Mouse (Mus musculus) gastrocnemius, adult 8-10 months (tissue): ENCODE data around the gene Kcnc2. TPM values are rescaled to one million over a fixed set of nuclear protein-coding genes. Genes with fewer than 3 reads are reported as not detected.

Experiments
- DNase-seq, 2 experiments: peaks; one replicate each; pipeline ENCODE4 v3.0.0; 2022; ENCODE audit warnings: low spot score in 2 of 2
- total RNA-seq, 4 experiments: library from RNA; stranded (reverse); gene quantifications; 2 replicates each; pipeline ENCODE4 v1.2.4; 2022

The Kcnc2 gene
- total RNA-seq, 4 experiments from 2014 or later = 0.07 to 0.94 (median 0.14) TPM

DNA sequence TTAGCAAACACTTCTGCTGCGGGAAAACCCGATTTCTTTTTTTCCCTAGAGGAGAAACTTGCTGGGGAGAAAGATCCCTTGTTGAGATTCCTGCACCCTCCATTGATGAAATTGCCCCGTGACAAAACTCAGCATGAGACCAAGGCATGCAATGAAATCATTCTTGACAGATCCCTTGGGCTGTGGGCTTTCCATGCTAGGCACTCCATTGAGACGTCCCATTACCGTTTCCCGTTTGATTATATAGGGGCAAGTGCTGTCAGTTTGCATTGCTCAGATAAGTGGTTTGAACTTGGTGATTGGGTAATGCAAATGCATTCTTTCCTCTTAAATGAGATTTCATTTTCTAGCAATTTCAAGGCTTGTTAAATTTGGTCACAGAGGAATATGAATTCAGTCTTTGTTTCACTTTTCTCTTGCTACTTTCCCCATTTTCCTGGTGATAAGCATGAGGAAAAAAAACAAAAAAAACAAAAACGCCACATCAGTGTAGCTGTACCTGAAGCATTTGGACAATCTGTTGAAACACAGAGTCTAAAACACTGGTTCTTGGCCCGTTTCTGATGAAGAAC is 123.6 kb downstream of the Kcnc2 start:
- no peak for DNase-seq

DNA sequence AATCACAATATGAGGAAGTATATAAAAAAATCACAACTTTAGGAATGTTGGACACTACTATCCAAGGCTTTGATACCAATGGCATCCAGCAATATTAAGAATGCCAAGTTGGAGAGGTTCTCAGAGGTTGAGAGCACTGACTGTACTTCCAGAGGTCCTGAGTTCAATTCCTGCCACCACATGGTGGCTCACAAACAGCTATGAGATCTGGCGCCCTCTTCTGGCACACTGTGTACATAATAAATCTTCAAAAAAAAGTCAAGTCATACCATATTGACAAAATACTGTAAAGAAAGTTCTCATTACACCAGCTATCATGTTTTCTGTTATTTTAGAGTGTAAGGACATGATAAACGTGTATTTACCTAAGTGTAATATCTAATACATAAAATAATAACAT is 126.3 kb downstream of the Kcnc2 start:
- no peak for DNase-seq

DNA sequence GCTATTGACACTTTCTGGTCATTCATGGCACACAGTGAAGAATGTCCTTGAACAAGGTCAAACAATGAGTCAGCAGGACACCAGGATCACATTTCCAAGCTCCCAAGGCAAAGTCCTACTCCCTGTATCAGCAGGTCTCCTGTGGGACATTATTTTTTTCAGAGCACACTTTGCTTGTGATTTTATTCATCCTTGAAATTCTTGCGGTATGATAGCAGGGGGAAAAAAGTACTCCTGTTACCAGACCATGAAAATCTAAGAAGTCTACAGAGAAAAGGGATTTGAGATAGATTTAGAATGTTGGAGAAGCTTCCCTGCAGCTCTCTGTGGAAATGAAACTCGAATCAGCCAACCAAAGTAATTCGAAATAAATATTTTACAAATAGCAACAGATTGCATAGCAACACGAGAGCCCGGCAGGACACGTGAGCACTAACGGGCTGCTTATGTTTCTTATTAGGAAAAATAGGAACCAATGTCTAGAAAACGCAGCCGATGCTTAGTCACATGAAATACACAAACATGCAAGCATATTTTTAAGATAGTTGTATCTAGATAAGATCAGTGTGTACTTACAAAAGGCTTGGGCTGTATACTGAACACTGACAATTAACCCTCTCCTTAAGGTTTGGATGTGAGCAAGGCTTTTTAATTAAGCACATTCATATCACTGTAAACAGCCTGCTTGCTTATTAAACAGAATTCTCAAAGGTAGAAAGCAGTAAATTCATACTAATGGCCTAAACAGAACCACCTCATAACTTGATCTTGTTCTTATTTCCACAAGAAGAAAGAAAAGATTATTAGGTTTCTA is 129.9 kb downstream of the Kcnc2 start:
- no peak for DNase-seq

DNA sequence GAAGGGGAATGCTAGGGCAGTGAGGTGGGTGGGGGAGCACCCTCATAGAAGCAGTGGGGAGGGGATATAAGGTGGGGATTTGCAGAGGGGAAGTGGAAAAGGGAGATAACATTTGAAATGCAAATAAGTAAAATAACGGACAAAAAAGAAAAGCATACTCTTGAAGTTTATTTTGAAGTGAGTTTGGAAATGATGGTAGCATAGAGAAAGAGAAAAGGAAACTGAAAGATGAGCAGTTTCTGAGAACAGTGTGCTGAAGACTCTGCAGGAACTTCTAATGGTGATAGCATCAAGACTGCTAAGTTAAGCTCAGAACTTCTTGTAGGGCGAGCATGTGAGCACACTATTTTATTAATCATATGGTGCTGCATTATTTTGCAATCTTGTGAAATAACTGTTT is 138.6 kb downstream of the Kcnc2 start:
- no peak for DNase-seq

DNA sequence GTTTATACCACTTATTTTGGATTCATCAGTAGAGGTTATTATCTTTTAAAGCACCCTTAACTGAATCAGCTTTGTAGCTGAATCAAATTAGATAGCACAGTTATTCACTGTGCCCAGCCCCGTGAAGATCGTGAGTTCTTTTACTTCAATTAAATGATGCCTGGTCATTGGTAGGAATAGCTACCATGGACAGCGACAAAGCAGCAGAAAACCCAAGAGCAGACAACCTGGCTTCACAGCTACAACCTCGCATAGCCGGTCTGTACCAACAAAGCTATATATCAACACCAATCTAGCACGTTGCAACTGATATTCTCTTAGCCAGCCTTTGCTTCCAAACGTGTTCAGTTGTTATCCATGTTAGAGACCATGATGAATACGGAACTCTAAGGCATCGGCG is 152.4 kb downstream of the Kcnc2 start:
- no peak for DNase-seq

- no peak for DNase-seq
These were observed 166.0 kb downstream of the Kcnc2 start for GRCm38 (mm10) chr10:112436950-112437349.

GRCm38 (mm10) chr10:112444640-112445039 is 173.7 kb downstream of the Kcnc2 start:
- no peak for DNase-seq

- DNase-seq = no peak
These were observed 180.0 kb downstream of the Kcnc2 start for GRCm38 (mm10) chr10:112450910-112451309.

GRCm38 (mm10) chr10:112468689-112469384 is 197.9 kb downstream of the Kcnc2 start:
- DNase-seq = no peak

- DNase-seq = no peak
These were observed 203.3 kb downstream of the Kcnc2 start for GRCm38 (mm10) chr10:112474122-112474810.

- no peak for DNase-seq
These were observed 210.5 kb downstream of the Kcnc2 start for GRCm38 (mm10) chr10:112481461-112481860.

DNA sequence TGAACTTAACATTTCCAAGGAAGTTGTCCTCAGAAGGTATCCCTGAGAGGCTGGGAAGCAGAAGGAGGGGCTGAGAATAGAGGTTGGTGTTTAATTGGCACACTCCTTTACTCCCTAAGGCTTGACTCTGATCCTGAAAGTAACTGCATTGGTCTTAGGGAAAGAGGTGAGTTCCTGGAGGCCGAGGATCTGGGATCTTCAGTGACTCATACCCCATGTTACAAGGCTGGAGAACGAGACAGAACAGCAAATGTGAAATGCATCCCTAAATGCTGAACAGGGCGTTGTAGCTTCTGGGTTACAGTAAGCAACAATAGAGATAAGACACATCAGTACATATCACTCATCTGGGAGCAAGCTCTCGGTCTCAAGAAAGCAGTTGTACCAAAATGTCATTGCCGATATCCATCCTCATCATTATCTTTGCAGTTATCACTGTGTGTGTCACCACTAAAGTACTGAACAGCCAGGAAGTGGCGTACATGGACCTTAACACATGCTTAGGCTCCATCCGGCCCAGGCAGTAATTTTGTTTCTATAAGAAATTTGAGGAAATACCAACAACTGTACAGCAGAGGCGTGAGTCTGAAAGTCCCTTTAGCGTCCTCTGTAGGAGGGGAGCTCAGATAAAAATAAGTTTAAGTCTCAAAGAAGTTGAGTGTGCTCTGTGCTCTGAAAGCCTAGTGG is 211.1 kb downstream of the Kcnc2 start:
- DNase-seq = no peak

- DNase-seq = no peak
These were observed 213.6 kb downstream of the Kcnc2 start for GRCm38 (mm10) chr10:112484387-112485105.

GRCm38 (mm10) chr10:112485819-112486218 is 214.9 kb downstream of the Kcnc2 start:
- DNase-seq = no peak

DNA sequence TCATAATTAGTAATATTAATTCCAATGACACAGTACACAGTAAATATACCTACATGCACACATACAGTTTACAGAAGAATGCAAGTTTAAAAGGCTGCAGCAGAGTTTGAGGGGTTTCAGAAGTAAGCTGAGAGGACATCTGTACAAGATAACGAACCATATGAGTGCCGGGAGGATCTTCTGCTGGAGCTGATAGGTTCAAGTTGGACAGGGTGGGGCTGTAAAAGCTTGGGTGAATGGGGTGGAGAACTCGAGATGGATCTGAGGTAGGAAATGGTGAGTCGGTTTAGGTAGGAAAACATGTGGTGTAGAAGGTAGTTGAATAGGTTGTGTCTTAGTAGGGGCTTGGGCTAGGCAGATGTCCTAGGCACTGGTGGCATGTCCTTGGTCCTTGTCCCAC is 217.8 kb downstream of the Kcnc2 start:
- no peak for DNase-seq

Other genes starting within 250 kb of the Kcnc2 start
- not detected for gene Glipr1l1, start 210.9 kb upstream of the Kcnc2 start, total RNA-seq
- not detected for gene Glipr1l2, start 187.8 kb upstream of the Kcnc2 start, total RNA-seq
- gene Glipr1l3, start 110.8 kb upstream of the Kcnc2 start, total RNA-seq = not detected
- not detected for gene Caps2, start 107.5 kb upstream of the Kcnc2 start, total RNA-seq